In genomic region chr6:119418392-119419251, GRCm38 (mm10) we compare ENCODE assay signal across 9 mouse cellular contexts. TPM values are rescaled to one million over a fixed set of nuclear protein-coding genes. Genes with fewer than 3 reads are reported as not detected.
DNase-seq lines count a peak whose midpoint lies in the region; ATAC-seq and TF ChIP-seq lines count a peak whose summit lies in the region.
"Had no signal": no experiment of that assay in that cellular context is flagged by ENCODE, and none has a peak within 500 bp of the region (broad histone marks: within the 10 kb centered on the region; RNA-seq: fewer than 3 reads in every experiment).

No protein-coding gene starts in this region.

- no peak overlapping the region for H3K9ac ChIP-seq in lung, postnatal 0 days (replicated peaks; ENCODE audit: low read depth)

- peak; percentile 26 for TF ChIP-seq CTCF in lung, postnatal 0 days (IDR thresholded peaks at IDR 0.05)

- peak; percentile 42 for DNase-seq in gastrocnemius, postnatal 25 days
- DNase-seq in gastrocnemius, postnatal 10 days, result no peak
- peak; percentile 78 for DNase-seq in heart, adult 8-10 months (ENCODE audit: low spot score)
- DNase-seq in kidney, adult 9 months, result peak; percentile 35
- DNase-seq in lung, postnatal 0 days (ENCODE audit: low spot score), result peak; percentile 90
- peak; percentile 53 for DNase-seq in testis, postnatal 14 days (ENCODE audit: low spot score)
- DNase-seq in spleen, postnatal 10 days (ENCODE audit: low spot score in 2 of 2), result no peak

- TF ChIP-seq EP300 in lung, postnatal 0 days (IDR thresholded peaks at IDR 0.05), result peak; percentile 99

- H3K9me3 ChIP-seq in lung, postnatal 0 days (ENCODE audit: low read length), result no peaks in the 10 kb centered on the region
- H3K9me3 ChIP-seq: G1E had no signal

- H3K4me3 ChIP-seq in brown adipose tissue, adult 24 weeks (ENCODE audit: insufficient read depth, low read depth, low read length), result no peak overlapping the region
- no peak overlapping the region for H3K4me3 ChIP-seq in lung, postnatal 0 days (ENCODE audit: low read depth, low read length)

- H3K27me3 ChIP-seq in lung, postnatal 0 days (replicated peaks; ENCODE audit: insufficient read depth, low read length), result no peaks in the 10 kb centered on the region

- WGBS in lung, postnatal 0 days, result 23% methylated on average over 7 of the region's 7 CpGs

- no peaks in the 10 kb centered on the region for H3K36me3 ChIP-seq in lung, postnatal 0 days (ENCODE audit: insufficient read depth, low read length)
- H3K36me3 ChIP-seq: G1E had no signal

- peak; percentile 85 for ATAC-seq in lung, postnatal 0 days

- H3K4me2 ChIP-seq in lung, postnatal 0 days (replicated peaks; ENCODE audit: low read depth, low read length), result no peak overlapping the region

- peaks cover 10% of the 10 kb centered on the region for H3K4me1 ChIP-seq in brown adipose tissue, adult 24 weeks (ENCODE audit: control insufficient read depth, insufficient read depth, insufficient read length, low read length)
- peaks cover 3% of the 10 kb centered on the region; the same call in 1 of the 2 replicates for H3K4me1 ChIP-seq in lung, postnatal 0 days (ENCODE audit: insufficient read depth, low read depth, low read length)

- H3K27ac ChIP-seq in brown adipose tissue, adult 24 weeks (replicated peaks; ENCODE audit: low read depth, low read length), result peak overlapping the region; percentile 99
- H3K27ac ChIP-seq in lung, postnatal 0 days (ENCODE audit: low read length), result peak overlapping the region; percentile 90

RNA-seq across cellular contexts. Expression of gene Adipor2, which starts 1.1 kb away (rescaled TPM):
- total RNA-seq in gastrocnemius, postnatal 25 days (2021), result 10 to 100 TPM; 68.2 to 84.8 TPM
- total RNA-seq in gastrocnemius, postnatal 10 days (2021), result 10 to 100 TPM; 55.7 to 56.2 TPM
- 370 and 390 TPM in 2 replicates for polyA plus RNA-seq in brown adipose tissue, adult 24 weeks (2012; ENCODE audit: insufficient read depth, insufficient read length, missing spikeins)
- total RNA-seq in heart, adult 8-10 months (2022), result 10 to 100 TPM; 53.7 to 69.1 (median 61.2) TPM
- 60.7 and 66.4 TPM in 2 replicates for polyA plus RNA-seq in lung, postnatal 0 days (2015; fragmentation: Nextera tagmentation; extraction: Ambion mirVana)

Comparison
In these comparisons a context has a peak if more than half of its experiments do, and no peak if none do; other contexts are left out.
1. DNase-seq: peak in gastrocnemius, postnatal 25 days (single experiment), heart, adult 8-10 months (single experiment), kidney, adult 9 months (single experiment), lung, postnatal 0 days (single experiment) and testis, postnatal 14 days (single experiment); none in gastrocnemius, postnatal 10 days (single experiment) and spleen, postnatal 10 days (0 of 2).